Comparison of ENCODE assay signal across 8 mouse cellular contexts in genomic region chr3:100189444-100189843, GRCm38 (mm10). TPM values are rescaled to one million over a fixed set of nuclear protein-coding genes. Genes with fewer than 3 reads are reported as not detected.
DNase-seq lines count a peak whose midpoint lies in the region; ATAC-seq lines count a peak whose summit lies in the region.
"Had no signal": no experiment of that assay in that cellular context is flagged by ENCODE, and none has a peak within 500 bp of the region (broad histone marks: within the 10 kb centered on the region; RNA-seq: fewer than 3 reads in every experiment).

No protein-coding gene starts in this region.

- peaks cover 6% of the 10 kb centered on the region for H3K36me3 ChIP-seq in lung, embryonic 16.5 days (ENCODE audit: control insufficient read depth, insufficient read depth, low read length)

- H3K4me1 ChIP-seq in lung, embryonic 16.5 days (replicated peaks; ENCODE audit: control insufficient read depth, insufficient read depth, low read length): no peaks in the 10 kb centered on the region
- H3K4me1 ChIP-seq: heart, embryonic 15.5 days had no signal

- H3K4me2 ChIP-seq in lung, embryonic 16.5 days (ENCODE audit: low read depth, low read length): no peak overlapping the region
- H3K4me2 ChIP-seq: heart, embryonic 15.5 days had no signal

- H3K9me3 ChIP-seq in lung, embryonic 16.5 days (ENCODE audit: control insufficient read depth, low read length): no peaks in the 10 kb centered on the region
- H3K9me3 ChIP-seq: heart, embryonic 15.5 days had no signal

- H3K27me3 ChIP-seq in lung, embryonic 16.5 days (ENCODE audit: control insufficient read depth, insufficient read depth, low read depth, low read length): no peaks in the 10 kb centered on the region
- H3K27me3 ChIP-seq: heart, embryonic 15.5 days had no signal

- no peak overlapping the region for H3K27ac ChIP-seq in lung, embryonic 16.5 days (ENCODE audit: low read length)
- H3K27ac ChIP-seq: heart, embryonic 15.5 days had no signal

- peak; percentile 20; the same call in 1 of the 2 replicates for ATAC-seq in lung, embryonic 16.5 days (ENCODE audit: low read depth)

- H3K4me3 ChIP-seq in lung, embryonic 16.5 days (ENCODE audit: low read length): no peak overlapping the region
- H3K4me3 ChIP-seq: heart, embryonic 15.5 days had no signal

- no peak overlapping the region for H3K9ac ChIP-seq in lung, embryonic 16.5 days (ENCODE audit: low read length)
- H3K9ac ChIP-seq: heart, embryonic 15.5 days had no signal

- 29% methylated on average over 1 of the region's 1 CpGs for WGBS in lung, embryonic 16.5 days

- DNase-seq in ES-CJ7 (ENCODE audit: low read depth, low spot score): peak; percentile 63
- DNase-seq in adrenal gland, postnatal 10 days: peak; percentile 79
- peak; percentile 64 for DNase-seq in embryo, embryonic 11.5 days (ENCODE audit: low read depth, low spot score)
- peak; percentile 76 for DNase-seq in heart, postnatal 4 days
- peak; percentile 69 to 93 for DNase-seq in layer of hippocampus, adult 18-20 months (ENCODE audit: low spot score in 2 of 2)
- peak; percentile 72 for DNase-seq in right cerebral cortex, adult 18-20 months

RNA-seq across cellular contexts. Expression of gene Wdr3, which starts 27.2 kb away (rescaled TPM):
- total RNA-seq in adrenal gland, postnatal 10 days (2021): 10 to 100 TPM; 24.9 to 25.5 TPM
- total RNA-seq in heart, postnatal 4 days (2021): 10 to 100 TPM; 12.9 to 20.1 TPM
- 10 to 100 TPM; 21.5 to 22.4 TPM for total RNA-seq in layer of hippocampus, adult 18-20 months (2021)
- polyA plus RNA-seq in lung, embryonic 16.5 days (2015; fragmentation: Nextera tagmentation; extraction: Ambion mirVana): 38.0 and 38.1 TPM in 2 replicates

RNA-seq across cellular contexts. Expression of gene Gdap2, which starts 27.3 kb away (rescaled TPM):
- total RNA-seq in adrenal gland, postnatal 10 days (2021): 10 to 100 TPM; 15.6 to 17.0 TPM
- total RNA-seq in heart, postnatal 4 days (2021): 10 to 100 TPM; 13.9 to 14.2 TPM
- 10 to 100 TPM; 39.5 to 42.5 TPM for total RNA-seq in layer of hippocampus, adult 18-20 months (2021)
- 22.7 and 23.7 TPM in 2 replicates for polyA plus RNA-seq in lung, embryonic 16.5 days (2015; fragmentation: Nextera tagmentation; extraction: Ambion mirVana)
